Mouse (Mus musculus) hindbrain, embryonic 16.5 days (tissue): ENCODE measurements around the gene Gtf2h4. TPM values are rescaled to one million over a fixed set of nuclear protein-coding genes. Genes with fewer than 3 reads are reported as not detected.

Experiments used
- ATAC-seq: fragments of 200-750 bp; cut with Nextera tagmentation; 2 replicates; pipeline ENCODE4 v1.8.0; 2017; ENCODE audit warnings: moderate TSS enrichment, moderate library complexity
- H3K27ac ChIP-seq: fragments of 300-500 bp; sonication (generic); 2 replicates; pipeline ENCODE4 v1.5.1; 2014; ENCODE audit warnings: low read depth, mild to moderate bottlenecking, control low read depth, low read length, moderate library complexity
- H3K27me3 ChIP-seq: fragments of 300-500 bp; sonication (generic); replicated peaks from 2 replicates; pipeline ENCODE4 v1.6.1; 2014; ENCODE audit warnings: low read length; ENCODE audit not compliant: control insufficient read depth, insufficient read depth
- H3K36me3 ChIP-seq: fragments of 300-500 bp; sonication (generic); 2 replicates; pipeline ENCODE4 v1.6.1; 2014; ENCODE audit warnings: mild to moderate bottlenecking, low read length, moderate library complexity, mixed read lengths; ENCODE audit not compliant: control insufficient read depth, insufficient read depth
- H3K4me1 ChIP-seq: fragments of 300-500 bp; sonication (generic); 2 replicates; pipeline ENCODE4 v1.6.1; 2014; ENCODE audit warnings: low read depth, low read length; ENCODE audit not compliant: control insufficient read depth, insufficient read depth
- H3K4me2 ChIP-seq: fragments of 300-500 bp; sonication (generic); 2 replicates; pipeline ENCODE4 v1.6.1; 2014; ENCODE audit warnings: mild to moderate bottlenecking, low read length, control low read depth, moderate library complexity
- H3K4me3 ChIP-seq: fragments of 300-500 bp; sonication (generic); 2 replicates; pipeline ENCODE4 v1.5.1; 2014; ENCODE audit warnings: mild to moderate bottlenecking, low read length, control low read depth, moderate library complexity
- H3K9ac ChIP-seq: fragments of 300-500 bp; sonication (generic); 2 replicates; pipeline ENCODE4 v1.6.1; 2014; ENCODE audit warnings: low read depth, mild to moderate bottlenecking, control low read depth, low read length, moderate library complexity
- H3K9me3 ChIP-seq: fragments of 300-500 bp; sonication (generic); 2 replicates; pipeline ENCODE4 v1.6.1; 2014; ENCODE audit warnings: mild to moderate bottlenecking, low read length, moderate library complexity; ENCODE audit not compliant: control insufficient read depth
- WGBS: fragments of 180-500 bp; shearing (Covaris S2); extraction: QIAGEN DNeasy Blood & Tissue Kit; methylation state at CpG from one replicate; pipeline ENCODE4 v1.1.7; 2014; 5-methylcytosine and 5-hydroxymethylcytosine counted together
- polyA plus RNA-seq: library from polyadenylated mRNA; unstranded; fragments of >200 nt; fragmentation: Nextera tagmentation; extraction: Ambion mirVana; gene quantifications from 2 replicates; pipeline ENCODE4 v1.2.1, GENCODE M21; 2015

Gtf2h4 gene
- polyA plus RNA-seq, 1 experiment from 2014 or later, result 27.8 TPM

DNA sequence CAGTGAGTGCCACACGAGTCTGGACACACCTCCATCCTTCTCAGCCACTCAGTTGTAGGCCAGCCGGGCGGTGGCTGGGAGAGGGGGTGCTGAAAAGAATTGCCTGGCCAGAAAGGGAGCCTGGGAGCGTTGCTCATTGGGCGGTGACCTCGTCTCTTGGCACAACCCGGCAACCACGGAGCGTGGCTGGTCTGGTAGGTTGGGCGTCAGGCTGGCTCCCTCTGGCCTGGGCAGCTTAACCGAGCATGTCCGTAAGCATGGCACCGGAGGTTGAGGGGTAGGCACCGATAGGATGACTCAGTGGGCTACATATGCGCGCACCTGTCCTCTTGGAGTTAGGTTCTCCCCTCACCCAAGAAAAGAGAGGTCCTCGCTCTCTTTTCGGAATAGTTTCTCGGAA lies 26.4 kb upstream of the Gtf2h4 start:
- H3K4me1 ChIP-seq, result peaks cover 53% of the 10 kb centered on the region
- H3K9me3 ChIP-seq, result no peaks in the 10 kb centered on the region

GRCm38 (mm10) chr17:35698501-35698883 lies 25.0 kb upstream of the Gtf2h4 start:
- Histone ChIP-seq H3K9me3 (no peaks in the 10 kb centered on the region), H3K4me2 (peak overlapping the region; percentile 86), H3K4me3 (peak overlapping the region; percentile 46), H3K27me3 (no peaks in the 10 kb centered on the region), H3K36me3 (peaks cover 5% of the 10 kb centered on the region), H3K9ac (peak overlapping the region; percentile 73), H3K4me1 (peaks cover 40% of the 10 kb centered on the region), H3K27ac (peak overlapping the region; percentile 88)
- 15% methylated on average over 5 of the region's 5 CpGs for WGBS
- no peak for ATAC-seq

More for the DNA sequence above, 26.4 kb upstream of the Gtf2h4 start:
- peak; percentile 12 for ATAC-seq
- Histone ChIP-seq H3K36me3 (0 out of 2 replicates have a peak, but pooled peaks cover 3% of the 10 kb centered on the region), H3K27me3 (no peaks in the 10 kb centered on the region), H3K9ac (peak overlapping the region; percentile 95), H3K4me2 (peak overlapping the region; percentile 86), H3K4me3 (peak overlapping the region; percentile 76), H3K27ac (peak overlapping the region; percentile 99)
- 0% methylated on average over 19 of the region's 19 CpGs for WGBS

GRCm38 (mm10) chr17:35697759-35698500 lies 24.4 kb upstream of the Gtf2h4 start:
- H3K27ac ChIP-seq, result peak overlapping the region; percentile 88
- H3K27me3 ChIP-seq, result no peaks in the 10 kb centered on the region
- H3K9me3 ChIP-seq, result no peaks in the 10 kb centered on the region
- peaks cover 10% of the 10 kb centered on the region for H3K36me3 ChIP-seq
- peak; percentile 52 for ATAC-seq
- peaks cover 40% of the 10 kb centered on the region for H3K4me1 ChIP-seq
- H3K4me2 ChIP-seq, result peak overlapping the region; percentile 86
- H3K4me3 ChIP-seq, result peak overlapping the region; percentile 46
- WGBS, result 0% methylated on average over 16 of the region's 16 CpGs
- peak overlapping the region; percentile 73 for H3K9ac ChIP-seq

- peak overlapping the region; percentile 46 for H3K4me3 ChIP-seq
- no peaks in the 10 kb centered on the region for H3K27me3 ChIP-seq
- H3K4me1 ChIP-seq, result peaks cover 40% of the 10 kb centered on the region
- WGBS, result 6% methylated on average over 1 of the region's 1 CpGs
- peak overlapping the region; percentile 86 for H3K4me2 ChIP-seq
- no peaks in the 10 kb centered on the region for H3K9me3 ChIP-seq
- H3K36me3 ChIP-seq, result peaks cover 13% of the 10 kb centered on the region
- peak overlapping the region; percentile 88 for H3K27ac ChIP-seq
- H3K9ac ChIP-seq, result peak overlapping the region; percentile 73
- peak; percentile 11 for ATAC-seq
These were observed 23.9 kb upstream of the Gtf2h4 start for GRCm38 (mm10) chr17:35697429-35697758.

- Histone ChIP-seq H3K27ac (no peak overlapping the region), H3K27me3 (no peaks in the 10 kb centered on the region), H3K36me3 (peaks cover 20% of the 10 kb centered on the region), H3K4me1 (peaks cover 33% of the 10 kb centered on the region), H3K4me3 (peak overlapping the region; percentile 11; the same call in 1 of the 2 replicates), H3K9ac (no peak overlapping the region), H3K4me2 (peak overlapping the region; percentile 86), H3K9me3 (no peaks in the 10 kb centered on the region)
- ATAC-seq, result no peak
- WGBS, result 43% methylated on average over 6 of the region's 6 CpGs
These were observed 23.2 kb upstream of the Gtf2h4 start for GRCm38 (mm10) chr17:35696691-35697090.

DNA sequence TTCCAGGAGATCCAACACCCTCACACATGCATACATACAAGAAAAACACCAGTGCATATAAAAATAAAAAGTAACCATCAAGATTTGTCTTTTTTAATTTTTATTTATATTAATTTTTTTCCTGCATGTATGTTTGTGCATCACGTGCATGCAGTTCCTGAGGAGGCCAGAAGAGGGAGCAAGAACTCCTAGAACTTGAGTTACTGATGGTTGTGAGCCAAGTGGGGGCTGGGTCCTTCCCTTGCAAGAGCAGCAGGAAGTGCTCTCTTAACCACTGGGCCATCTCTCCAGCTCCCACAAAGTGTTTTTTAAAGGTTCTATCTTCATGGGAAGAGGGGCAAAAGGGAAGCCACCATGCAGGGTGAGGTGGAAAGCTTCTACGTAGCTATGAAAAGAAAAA lies 21.8 kb upstream of the Gtf2h4 start:
- no peaks in the 10 kb centered on the region for H3K9me3 ChIP-seq
- H3K4me3 ChIP-seq, result no peak overlapping the region
- WGBS, result 94% methylated on average over 2 of the region's 2 CpGs
- H3K27me3 ChIP-seq, result no peaks in the 10 kb centered on the region
- H3K9ac ChIP-seq, result no peak overlapping the region
- H3K4me2 ChIP-seq, result no peak overlapping the region
- H3K4me1 ChIP-seq, result peaks cover 29% of the 10 kb centered on the region
- no peak overlapping the region for H3K27ac ChIP-seq
- no peak for ATAC-seq
- H3K36me3 ChIP-seq, result peaks cover 33% of the 10 kb centered on the region

DNA sequence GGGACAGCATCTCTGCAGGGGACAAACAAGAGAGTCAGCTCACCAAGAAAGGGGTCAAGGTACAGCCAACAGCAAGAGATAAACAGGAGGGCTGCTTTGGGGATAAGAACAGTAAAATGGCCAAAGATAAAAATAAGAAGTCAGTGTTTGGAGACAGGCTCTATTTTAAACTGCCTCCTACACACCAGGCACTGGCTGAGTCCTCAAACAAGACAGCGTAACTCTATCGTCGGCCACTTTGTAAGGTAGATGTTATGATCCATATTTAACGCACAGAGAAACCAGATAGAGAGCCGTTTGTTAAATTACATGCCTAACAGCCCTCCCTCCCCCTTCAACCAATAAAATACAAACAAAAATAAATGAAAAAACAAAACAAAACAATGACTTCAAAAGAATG lies 20.4 kb upstream of the Gtf2h4 start:
- Histone ChIP-seq H3K4me3 (no peak overlapping the region), H3K27ac (no peak overlapping the region), H3K36me3 (peaks cover 41% of the 10 kb centered on the region), H3K9me3 (no peaks in the 10 kb centered on the region), H3K4me1 (peaks cover 23% of the 10 kb centered on the region), H3K9ac (no peak overlapping the region), H3K4me2 (no peak overlapping the region), H3K27me3 (no peaks in the 10 kb centered on the region)
- WGBS, result 93% methylated on average over 5 of the region's 5 CpGs
- ATAC-seq, result no peak

DNA sequence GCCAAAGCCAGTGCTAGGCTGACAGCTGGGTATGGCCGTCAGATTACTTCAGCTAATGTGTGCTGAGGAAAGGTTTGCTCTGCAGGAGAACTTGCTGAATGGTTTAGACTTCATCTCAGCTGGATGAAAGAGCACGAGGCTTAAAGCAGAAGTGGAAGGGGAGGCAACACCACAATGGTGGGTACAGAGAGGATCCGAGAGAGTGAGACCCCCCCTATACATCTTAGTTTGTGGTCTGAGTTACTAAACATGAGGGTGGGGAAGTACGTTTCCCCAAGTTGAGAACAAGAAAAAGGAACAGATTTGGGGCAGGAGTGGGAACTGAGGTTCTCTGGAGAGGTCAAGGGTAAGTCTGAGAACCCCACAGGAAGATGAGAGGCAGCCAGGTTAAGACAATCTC lies 18.8 kb upstream of the Gtf2h4 start:
- WGBS, result 76% methylated on average over 4 of the region's 4 CpGs
- H3K4me2 ChIP-seq, result no peak overlapping the region
- ATAC-seq, result no peak
- H3K4me3 ChIP-seq, result no peak overlapping the region
- H3K9me3 ChIP-seq, result no peaks in the 10 kb centered on the region
- H3K9ac ChIP-seq, result no peak overlapping the region
- H3K27me3 ChIP-seq, result no peaks in the 10 kb centered on the region
- H3K36me3 ChIP-seq, result peaks cover 46% of the 10 kb centered on the region
- H3K4me1 ChIP-seq, result peaks cover 7% of the 10 kb centered on the region
- no peak overlapping the region for H3K27ac ChIP-seq

DNA sequence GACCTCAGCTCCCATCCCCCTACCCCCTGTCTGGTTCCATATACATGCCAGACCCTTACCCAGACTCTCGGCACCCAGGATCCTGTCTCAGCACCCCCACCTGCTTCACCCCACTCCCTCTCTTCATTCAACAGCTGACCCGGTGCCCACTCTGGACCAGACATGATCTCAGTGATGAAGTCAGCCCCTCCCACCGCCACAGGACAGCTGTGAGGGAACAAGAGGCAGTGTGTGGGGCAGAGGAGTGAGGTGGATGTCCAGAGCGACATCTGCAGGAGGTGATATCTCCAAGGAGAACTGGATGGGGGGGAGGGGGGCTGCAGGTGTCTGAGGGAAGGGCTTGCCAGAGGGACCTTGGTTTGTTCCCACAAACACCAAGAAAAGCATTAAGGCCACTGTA lies 18.3 kb upstream of the Gtf2h4 start:
- 89% methylated on average over 4 of the region's 4 CpGs for WGBS
- H3K27ac ChIP-seq, result no peak overlapping the region
- no peaks in the 10 kb centered on the region for H3K27me3 ChIP-seq
- H3K36me3 ChIP-seq, result peaks cover 51% of the 10 kb centered on the region
- H3K4me2 ChIP-seq, result no peak overlapping the region
- no peaks in the 10 kb centered on the region for H3K9me3 ChIP-seq
- ATAC-seq, result no peak
- peaks cover 2% of the 10 kb centered on the region for H3K4me1 ChIP-seq
- H3K4me3 ChIP-seq, result no peak overlapping the region
- no peak overlapping the region for H3K9ac ChIP-seq
